Mouse (Mus musculus) cerebellum, postnatal 25 days (tissue): ENCODE measurements around the gene Bco1.

ENCODE experiments used
- DNase-seq, 2 experiments: peaks; one replicate each; pipeline ENCODE4 v3.0.0; 2021; ENCODE audit warnings: mixed read lengths in 2 of 2

Gene Bco1

DNA sequence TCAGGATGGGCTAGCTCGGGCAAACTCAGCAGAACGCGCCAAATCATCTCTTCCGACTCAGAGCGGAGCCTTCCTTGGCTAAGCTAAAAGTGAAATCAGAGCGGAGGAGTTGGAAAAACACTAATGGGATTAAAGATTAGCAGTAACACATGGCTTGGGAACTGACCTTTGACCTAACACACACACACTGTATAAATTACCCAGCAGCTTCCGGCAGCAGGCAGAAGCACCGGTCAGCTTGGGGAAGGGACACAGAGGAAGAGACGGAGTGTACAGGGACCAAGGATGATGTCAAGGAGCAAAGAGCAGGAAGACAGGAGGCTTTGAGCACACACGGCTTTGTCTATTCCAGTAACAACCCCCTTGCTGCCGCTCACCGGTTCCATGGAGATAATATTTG is at the start of gene Bco1:
Bco1 (plus strand) TSS at position 208 of the 400 bp plus-strand sequence.
- no peak for DNase-seq

DNA sequence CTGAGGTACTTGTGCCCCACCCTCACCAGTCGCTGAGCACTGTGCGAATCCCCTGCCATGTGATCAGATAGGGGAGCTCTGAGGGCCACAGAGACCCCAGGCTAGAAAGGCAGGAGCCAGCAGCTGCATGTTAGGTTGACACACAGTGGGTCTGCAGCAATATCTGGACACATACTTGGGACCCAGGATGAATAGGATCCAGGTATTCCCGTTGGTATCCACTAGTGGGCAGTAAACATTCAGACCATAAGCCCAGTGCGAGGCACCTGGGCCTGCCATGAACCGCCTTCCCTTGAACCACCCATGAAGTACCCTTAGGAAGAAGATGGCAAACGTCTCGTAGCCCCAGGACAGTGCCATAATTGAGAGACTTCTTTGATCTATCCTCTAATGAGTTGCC is 46.2 kb upstream of the Bco1 start:
- no peak for DNase-seq

GRCm38 (mm10) chr8:117050763-117051162 is 44.9 kb upstream of the Bco1 start:
- DNase-seq, result no peak

GRCm38 (mm10) chr8:117051316-117051715 is 44.3 kb upstream of the Bco1 start:
- no peak for DNase-seq

GRCm38 (mm10) chr8:117053135-117054079 is 42.2 kb upstream of the Bco1 start:
- peak in 1 of 2 experiments; percentile 24 for DNase-seq

GRCm38 (mm10) chr8:117054146-117054545 is 41.5 kb upstream of the Bco1 start:
- DNase-seq, result no peak

DNA sequence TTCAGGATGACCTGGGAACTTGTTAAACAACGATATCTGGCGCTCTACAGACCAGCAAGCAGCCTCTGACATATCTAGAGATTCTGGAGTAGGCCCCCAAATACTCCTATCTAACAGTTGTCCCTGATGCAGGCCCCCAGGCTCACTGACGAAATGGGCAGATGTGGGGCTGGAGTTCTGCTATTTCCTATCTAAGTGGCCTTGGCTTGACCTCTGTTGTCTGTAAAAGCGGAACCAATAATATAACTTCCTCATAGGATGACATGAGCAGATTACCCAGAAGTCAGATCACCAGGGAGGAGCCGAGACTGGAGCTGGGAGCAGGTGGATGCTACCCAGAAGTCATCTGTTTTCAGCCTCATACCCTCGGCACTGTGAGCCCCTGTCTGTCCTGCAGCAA is 40.6 kb upstream of the Bco1 start:
- no peak for DNase-seq

DNA sequence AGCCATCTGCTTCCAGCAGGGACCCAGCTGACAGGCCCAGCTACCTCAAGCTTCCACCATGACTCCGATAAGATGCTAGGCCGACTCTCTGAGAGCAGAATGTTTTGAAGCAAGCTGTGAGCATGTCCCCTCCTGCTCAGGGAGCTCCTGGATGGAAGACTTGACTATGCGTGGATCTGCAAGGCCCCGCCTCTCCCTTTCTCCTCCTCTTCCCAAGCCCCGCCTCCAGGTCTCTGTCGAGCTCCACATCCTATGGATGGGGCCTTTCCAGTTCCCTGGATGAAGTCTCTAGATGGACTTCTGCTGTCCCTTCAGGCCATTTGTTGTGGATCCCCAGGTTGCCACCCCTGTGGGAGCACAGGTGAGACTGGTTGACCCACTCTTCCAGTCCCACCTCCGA is 36.6 kb upstream of the Bco1 start:
- DNase-seq, result no peak

DNA sequence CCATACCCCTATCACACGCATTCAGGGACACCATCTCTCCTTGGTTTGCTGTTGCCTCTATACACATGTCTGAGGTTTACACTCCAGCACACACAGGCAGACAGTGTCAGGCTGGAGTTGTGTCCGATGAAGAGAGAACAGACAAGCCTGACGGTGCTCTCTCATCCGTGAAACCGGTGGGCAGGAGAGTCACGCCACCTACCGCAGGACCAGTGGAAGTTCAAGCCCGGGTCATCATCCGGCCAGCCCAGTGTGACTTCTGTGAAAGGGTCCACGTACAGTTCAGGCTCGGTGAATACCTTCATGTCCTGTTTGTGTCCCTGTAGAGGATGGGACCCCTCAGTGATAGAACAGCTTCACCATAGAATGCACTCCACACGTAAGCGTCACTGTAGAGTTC is 35.3 kb upstream of the Bco1 start:
- DNase-seq, result no peak

DNA sequence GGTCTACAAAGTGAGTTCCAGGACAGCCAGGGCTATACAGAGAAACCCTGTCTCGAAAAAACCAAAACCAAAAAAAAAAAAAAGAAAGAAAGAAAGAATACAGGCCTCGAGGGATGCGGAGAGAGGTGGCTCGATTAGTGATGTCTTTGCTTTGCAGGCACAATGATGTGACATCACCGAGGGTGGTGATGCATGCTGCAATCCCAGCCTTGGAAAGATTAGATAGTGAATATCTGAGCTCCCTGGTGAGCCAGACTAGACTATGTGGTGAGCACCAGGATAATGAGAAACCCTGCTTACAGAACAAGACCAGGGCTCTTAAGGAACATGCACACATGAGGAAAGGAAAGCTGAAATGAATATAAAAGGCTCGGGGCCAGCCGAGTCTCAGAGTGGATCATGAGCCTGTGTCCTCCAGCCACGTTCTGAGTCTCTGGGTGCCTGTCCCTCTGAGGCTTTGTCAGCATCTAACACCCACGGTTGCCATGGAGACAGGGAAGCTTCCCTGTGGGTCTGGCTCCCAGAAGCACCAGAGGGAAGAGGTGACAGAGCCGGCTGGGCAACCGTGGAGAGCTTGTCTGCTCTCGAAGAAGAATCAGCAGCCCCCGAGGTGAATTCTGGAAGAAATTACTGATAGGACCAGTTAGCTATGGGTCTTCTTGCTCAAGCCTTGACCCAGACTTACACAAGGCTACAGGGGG is 34.3 kb upstream of the Bco1 start:
- DNase-seq, result no peak

DNA sequence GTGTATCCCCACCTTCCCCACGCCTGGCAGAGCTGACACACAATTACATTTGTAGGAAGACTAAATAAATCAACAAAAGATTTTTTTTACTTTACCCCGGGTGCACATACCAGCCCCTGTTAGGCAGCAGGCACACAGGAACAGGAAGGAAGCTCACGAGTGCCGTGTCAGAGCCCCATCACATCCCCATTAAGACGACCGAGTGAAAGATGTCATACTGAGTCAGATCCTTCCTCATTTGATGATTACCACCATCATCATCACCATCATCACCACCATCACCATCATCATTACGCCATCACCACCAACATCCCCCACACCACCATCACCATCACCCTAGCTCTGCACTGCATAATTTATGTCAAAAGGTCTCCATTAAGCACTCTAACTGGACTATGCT is 28.7 kb upstream of the Bco1 start:
- DNase-seq, result no peak

- no peak for DNase-seq
Observed at GRCm38 (mm10) chr8:117067396-117067795, 28.3 kb upstream of the Bco1 start.

GRCm38 (mm10) chr8:117068294-117068693 is 27.4 kb upstream of the Bco1 start:
- DNase-seq, result no peak

DNA sequence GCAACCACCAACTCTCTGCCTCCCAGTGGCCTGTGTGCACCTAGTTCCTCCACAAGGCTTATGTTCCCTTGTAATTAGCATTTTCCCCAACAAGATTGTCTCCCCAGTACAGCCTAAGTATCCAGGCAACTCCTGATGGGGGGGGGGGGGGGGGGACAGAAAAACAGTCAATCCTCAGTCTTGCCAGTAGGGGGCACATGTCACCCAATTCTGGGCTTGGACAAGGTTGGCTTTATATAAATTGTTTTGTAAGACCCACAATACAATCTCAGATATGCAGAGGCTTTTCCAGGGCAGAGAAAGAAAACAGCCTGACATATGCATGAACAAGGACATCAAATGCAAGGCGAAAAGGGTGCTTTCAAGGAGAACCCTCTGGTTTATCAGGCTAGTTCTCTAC is 25.9 kb upstream of the Bco1 start:
- DNase-seq, result peak in 1 of 2 experiments; percentile 17

- no peak for DNase-seq
Observed at GRCm38 (mm10) chr8:117074350-117075182, 21.1 kb upstream of the Bco1 start.

DNA sequence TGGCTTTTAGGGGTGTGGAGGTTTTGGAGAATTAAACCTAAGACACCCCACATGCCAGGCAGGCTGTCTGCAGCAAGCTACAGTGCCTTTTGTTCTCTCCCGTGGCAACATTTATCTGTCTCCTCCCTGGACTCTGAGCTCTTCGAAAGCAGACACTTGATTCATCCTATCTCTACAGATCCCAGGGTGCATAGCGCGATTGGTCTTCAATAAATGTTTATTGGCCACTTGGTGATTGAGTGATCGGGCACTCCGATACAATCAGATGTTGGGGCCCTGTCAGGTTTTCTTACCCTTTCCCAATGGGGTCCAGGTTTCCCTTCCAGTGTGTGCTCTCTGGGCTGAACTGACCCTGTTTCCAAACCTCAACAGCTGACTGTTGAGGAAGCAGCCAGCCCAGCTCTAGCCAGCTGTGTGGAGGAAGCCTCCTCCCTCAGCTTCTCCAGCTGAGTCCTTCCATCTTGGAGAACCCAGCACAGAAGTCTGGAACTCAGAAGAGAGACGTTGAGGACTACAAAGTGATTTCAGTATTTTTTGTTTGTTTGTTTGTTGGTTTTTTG is 17.2 kb upstream of the Bco1 start:
- DNase-seq, result no peak

GRCm38 (mm10) chr8:117079652-117080051 is 16.0 kb upstream of the Bco1 start:
- no peak for DNase-seq

DNA sequence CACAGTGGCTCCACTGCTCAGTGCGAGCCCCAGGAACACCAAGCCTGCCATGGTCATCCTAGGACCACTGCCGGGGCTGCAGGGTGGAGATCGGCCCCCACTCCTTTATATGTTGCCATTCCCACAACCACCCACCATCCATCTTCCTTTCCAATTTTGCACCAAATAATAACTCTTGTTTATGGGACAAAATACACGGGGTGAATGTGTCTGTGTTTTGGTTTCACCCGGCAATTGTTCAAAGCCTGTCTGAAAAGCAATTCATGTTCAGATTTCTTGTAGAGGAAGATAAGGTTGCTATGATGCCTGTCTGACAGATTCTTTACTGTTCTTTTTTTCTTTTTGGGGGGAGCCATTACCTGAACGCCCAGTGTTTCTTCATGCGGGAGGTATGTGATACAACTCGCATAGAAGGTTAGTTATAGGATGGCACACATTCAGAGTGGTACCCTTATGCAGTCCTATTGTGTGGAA is 13.2 kb upstream of the Bco1 start, which contains the start of gene Pkd1l2:
Pkd1l2 (minus strand) TSS at position 51 of the 474 bp plus-strand sequence.
- DNase-seq, result no peak

- no peak for DNase-seq
Observed at GRCm38 (mm10) chr8:117082947-117083559, 12.6 kb upstream of the Bco1 start.

DNA sequence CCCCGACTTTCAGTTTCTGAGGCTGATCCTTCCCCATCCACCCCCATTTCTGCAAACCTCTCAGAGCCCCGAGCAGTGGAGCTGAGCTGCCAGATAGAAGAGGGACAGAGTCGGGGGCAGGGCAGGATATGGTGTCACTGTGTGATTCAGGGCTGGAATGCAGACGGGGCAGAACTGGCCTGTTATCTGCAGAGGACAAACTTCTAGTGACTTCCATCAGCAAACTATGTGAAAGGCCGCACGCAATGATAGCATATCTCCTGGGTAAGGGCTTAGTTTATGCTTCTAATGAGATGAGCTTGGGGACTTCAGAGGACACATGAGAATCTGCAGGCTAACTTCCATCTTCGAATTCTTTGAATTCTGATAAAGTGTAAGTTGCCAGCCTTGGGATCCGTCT is 10.1 kb upstream of the Bco1 start:
- no peak for DNase-seq

DNA sequence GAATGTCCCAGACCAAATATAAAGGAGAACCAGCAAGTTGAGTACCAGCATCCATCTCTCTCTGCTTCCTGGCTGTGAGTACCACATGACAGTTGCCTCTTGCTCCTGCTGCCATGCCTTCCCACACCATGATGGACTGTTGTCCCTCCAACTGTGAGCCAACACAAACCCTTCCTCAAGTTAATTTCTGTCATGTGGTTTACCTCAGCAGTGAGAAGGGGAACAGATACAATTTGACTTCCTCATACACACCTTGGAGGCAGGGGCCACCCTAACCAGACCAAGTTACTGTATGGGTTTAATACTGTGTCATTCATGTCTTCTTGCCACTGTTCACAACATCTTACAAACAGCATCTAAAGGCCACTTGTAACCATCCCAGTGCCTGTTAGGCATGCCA is 8.6 kb upstream of the Bco1 start:
- no peak for DNase-seq

GRCm38 (mm10) chr8:117089802-117090201 is 5.9 kb upstream of the Bco1 start:
- DNase-seq, result no peak
